ENCODE assay signal across 11 mouse cellular contexts in genomic region chr4:126861514-126862266, GRCm38 (mm10).
DNase-seq lines count a peak whose midpoint lies in the region; ATAC-seq and TF ChIP-seq lines count a peak whose summit lies in the region.
"Had no signal": no experiment of that assay in that cellular context is flagged by ENCODE, and none has a peak within 500 bp of the region (broad histone marks: within the 10 kb centered on the region; RNA-seq: fewer than 3 reads in every experiment).

No protein-coding gene starts in this region.

- ATAC-seq in activated CD4-positive, CD25-positive, alpha-beta regulatory T cell, adult 4 months: peak; percentile 60
- no peak for ATAC-seq in forebrain, embryonic 13.5 days

- no peak for TF ChIP-seq POLR2A in lung, adult 2 months (IDR thresholded peaks at IDR 0.05; ENCODE audit: borderline replicate concordance, extremely low read depth, low read depth, low read length)

- H3K4me3 ChIP-seq in lung, adult 2 months (replicated peaks; ENCODE audit: extremely low read depth, low read depth, low read length): no peak overlapping the region
- H3K4me3 ChIP-seq in forebrain, embryonic 13.5 days: no peak overlapping the region

- H3K4me1 ChIP-seq in lung, adult 2 months (ENCODE audit: control insufficient read depth, insufficient read depth, low read length): no peaks in the 10 kb centered on the region
- no peaks in the 10 kb centered on the region for H3K4me1 ChIP-seq in forebrain, embryonic 13.5 days

- no peak overlapping the region for H3K27ac ChIP-seq in forebrain, embryonic 13.5 days

- peaks cover 67% of the 10 kb centered on the region for H3K36me3 ChIP-seq in forebrain, embryonic 13.5 days (ENCODE audit: poor library complexity, severe bottlenecking)

- H3K9me3 ChIP-seq in forebrain, embryonic 13.5 days (replicated peaks): no peaks in the 10 kb centered on the region

- no peaks in the 10 kb centered on the region for H3K27me3 ChIP-seq in forebrain, embryonic 13.5 days

- 67% methylated on average over 11 of the region's 11 CpGs for WGBS in lung, adult 2 months
- 85% methylated on average over 11 of the region's 11 CpGs for whole genome bisulfite sequencing in forebrain, embryonic 13.5 days

- TF ChIP-seq CTCF in lung, adult 2 months (IDR thresholded peaks at IDR 0.05; ENCODE audit: insufficient read depth, low read length): peak; percentile 28; the same call in 1 of the 2 replicates

- no peak overlapping the region for H3K9ac ChIP-seq in forebrain, embryonic 13.5 days

- DNase-seq in embryo, embryonic 10.5 days (ENCODE audit: low spot score): peak; percentile 16
- DNase-seq in embryo, embryonic 10 days (ENCODE audit: low spot score): no peak
- no peak for DNase-seq in lung, adult 2 months
- DNase-seq in lung, postnatal 25 days (ENCODE audit: low spot score): no peak
- DNase-seq in retina, embryonic 14.5 days (ENCODE audit: low spot score): peak; percentile 32
- no peak for DNase-seq in urinary bladder, postnatal 25 days (ENCODE audit: low spot score)
- DNase-seq: adrenal gland, postnatal 10 days; cerebellum, postnatal 36 days; heart, postnatal 10 days had no signal

- no peak overlapping the region for H3K4me2 ChIP-seq in forebrain, embryonic 13.5 days

Comparison
In these comparisons a context has a peak if more than half of its experiments do, and no peak if none do; other contexts are left out.
1. DNase-seq: peak in embryo, embryonic 10.5 days (single experiment) and retina, embryonic 14.5 days (single experiment); none in embryo, embryonic 10 days (single experiment), lung, adult 2 months (single experiment), lung, postnatal 25 days (single experiment) and urinary bladder, postnatal 25 days (single experiment).